Mouse (Mus musculus) B cell, adult 67 days (primary cell): ENCODE measurements around the gene Pmpcb. TPM values are rescaled to one million over a fixed set of nuclear protein-coding genes. Genes with fewer than 3 reads are reported as not detected.

Source experiments
- total RNA-seq, 2 experiments: library from RNA; stranded (reverse); gene quantifications; 4 replicates each; pipeline ENCODE4 v1.2.4; 2023

Gene Pmpcb
- total RNA-seq: 10 to 100 TPM; 91.1 to 92.8 TPM

DNA sequence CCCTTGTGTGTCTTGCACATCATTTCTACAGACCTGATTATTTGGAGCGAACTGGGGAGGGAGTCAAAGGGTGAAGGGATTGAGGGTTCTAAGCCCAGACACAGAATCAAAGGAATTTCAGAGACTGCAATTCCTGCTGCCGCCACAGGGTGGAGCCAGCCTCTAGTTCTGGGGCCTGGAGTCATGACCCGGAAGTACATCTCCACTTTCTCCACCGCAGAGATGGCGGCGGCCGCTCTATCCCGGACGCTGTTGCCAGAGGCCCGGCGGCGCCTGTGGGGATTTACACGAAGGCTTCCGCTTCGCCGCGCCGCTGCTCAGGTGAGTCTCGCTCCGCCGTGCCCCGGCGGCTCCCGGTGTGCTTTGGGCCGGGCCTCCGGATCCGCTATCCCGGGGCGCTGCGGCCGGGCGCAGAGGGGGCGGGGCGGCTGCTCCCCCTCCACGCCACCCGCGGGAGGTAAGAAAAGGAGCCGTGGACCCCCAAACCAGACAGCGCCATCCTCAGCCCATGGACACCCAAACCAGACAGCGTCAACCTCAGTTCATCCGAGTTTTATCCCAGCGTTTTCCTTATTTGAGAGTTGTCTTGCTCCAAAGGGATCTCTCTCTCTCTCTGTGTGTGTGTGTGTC, at the start of gene Pmpcb:
Gene Pmpcb, plus strand, starts transcription at position 186 of the 630 bp plus-strand sequence.

DNA sequence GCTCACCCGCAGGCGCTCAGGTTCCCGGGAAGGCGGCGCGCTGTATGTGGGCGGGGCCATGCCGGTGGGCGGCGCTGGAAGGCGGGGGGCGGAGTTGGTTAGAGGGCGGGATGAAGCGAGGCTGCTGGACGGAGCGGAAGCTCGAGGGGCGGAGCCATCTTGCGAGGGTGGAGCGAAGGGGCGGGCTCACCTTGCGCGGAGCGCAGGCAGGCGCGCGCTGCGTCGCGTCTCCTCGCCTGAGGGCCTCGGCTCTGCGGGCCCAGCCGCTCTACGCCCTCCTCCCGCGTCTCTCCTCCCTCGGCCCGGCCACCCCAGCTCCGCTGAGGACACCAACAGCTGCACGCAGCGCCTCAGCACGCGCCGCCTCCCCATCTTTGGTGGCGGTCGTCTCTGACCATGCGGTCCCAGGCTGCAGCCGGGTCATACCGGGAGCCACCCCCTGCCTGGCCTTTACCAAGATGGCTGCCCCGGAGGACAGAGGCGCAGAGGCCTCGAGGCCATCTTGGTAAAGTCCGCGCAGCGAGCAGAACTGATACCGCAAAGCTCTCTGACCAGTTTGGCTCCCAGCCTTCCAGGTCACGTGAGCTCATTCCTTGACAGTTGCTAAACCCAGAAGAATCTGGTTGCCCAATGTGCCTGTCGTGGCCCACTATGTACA, 35.5 kb upstream of the Pmpcb start, which contains the start of gene Napepld:
Gene Napepld, minus strand, starts transcription at position 46 of the 658 bp plus-strand sequence.

DNA sequence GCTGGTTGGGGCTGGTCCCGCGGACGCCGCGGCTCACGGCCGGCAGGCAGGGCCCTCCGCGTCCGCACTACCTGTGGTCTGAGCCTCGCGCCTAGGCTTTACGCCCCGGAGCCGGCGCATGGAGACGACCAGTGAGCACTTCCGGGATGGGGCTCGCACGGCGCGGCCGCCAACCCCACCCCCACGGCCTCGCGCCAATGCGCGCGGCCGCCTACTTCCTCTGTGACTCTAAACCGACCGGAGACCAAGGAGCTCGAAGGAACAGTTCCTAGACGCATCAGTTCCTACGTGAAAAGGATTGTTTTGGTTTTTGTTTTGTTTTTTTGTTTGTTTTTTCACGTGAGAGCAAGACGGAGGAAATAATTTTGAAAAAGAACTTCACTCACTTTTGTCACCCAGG, 48.1 kb downstream of the Pmpcb start, which contains the start of the genes Dnajc2 and Psmc2:
Gene Dnajc2, minus strand, starts transcription at position 199 of the 400 bp plus-strand sequence.
Gene Psmc2, plus strand, starts transcription at position 231 of the 400 bp plus-strand sequence.

Other genes starting within 250 kb of the Pmpcb start
- gene Lrrc17, start 193.6 kb upstream of the Pmpcb start, total RNA-seq: not detected
- gene Fbxl13, start 91.5 kb upstream of the Pmpcb start, total RNA-seq: not detected
- gene Armc10, start 91.3 kb upstream of the Pmpcb start, total RNA-seq: 10 to 100 TPM; 39.9 to 40.3 TPM
- gene Napepld, start 35.7 kb upstream of the Pmpcb start, total RNA-seq: 1 to 10 TPM; 2.3 to 3.1 TPM
- 10 to 100 TPM; 61.7 to 69.6 TPM for gene Dnajc2, start 48.1 kb downstream of the Pmpcb start, total RNA-seq
- 10 to 100 TPM; 72.5 to 74.1 TPM for gene Psmc2, start 48.1 kb downstream of the Pmpcb start, total RNA-seq
- not detected for gene Slc26a5, start 128.5 kb downstream of the Pmpcb start, total RNA-seq